Mouse (Mus musculus): Measurements from ENCODE around the gene Trpc2. TPM values are rescaled to one million over a fixed set of nuclear protein-coding genes. Genes with fewer than 3 reads are reported as not detected.

Gene Trpc2
- total and polyA plus RNA-seq, 3 experiments = 0.45 TPM; not detected in 2

GRCm38 (mm10) chr7:102078517-102078916 lies 4.4 kb upstream of the Trpc2 start:
- peaks cover 93% of the 10 kb centered on the region for H3K36me3 ChIP-seq (replicated peaks)
- H3K27me3 ChIP-seq (ENCODE audit: insufficient read depth, low read length) = no peaks in the 10 kb centered on the region
- peak; percentile 29; the same call in 1 of the 2 replicates for TF ChIP-seq CTCF (IDR thresholded peaks at IDR 0.05; ENCODE audit: low read depth, low read length)
- TF ChIP-seq POLR2AphosphoS5 (IDR thresholded peaks at IDR 0.05; ENCODE audit: insufficient replicate concordance, low read depth, low read length) = no peak
- no peak for TF ChIP-seq GATA2 (IDR thresholded peaks at IDR 0.05; ENCODE audit: borderline replicate concordance, low read depth, low read length)
- ATAC-seq (ENCODE audit: extremely low read depth, insufficient number of reproducible peaks, low FRiP score, poor library complexity, severe bottlenecking) (no peak), DNase-seq (ENCODE audit: low spot score) (no peak)
- H3K9me3 ChIP-seq (replicated peaks) = no peaks in the 10 kb centered on the region
- H3K4me3 ChIP-seq (ENCODE audit: low read depth, low read length) = no peak overlapping the region
- H3K4me1 ChIP-seq (ENCODE audit: insufficient read depth, low read depth, low read length) = peaks cover 2% of the 10 kb centered on the region; the same call in 1 of the 2 replicates

- no peak overlapping the region for H3K4me3 ChIP-seq (ENCODE audit: low read depth, low read length)
- no peak for TF ChIP-seq CTCF (IDR thresholded peaks at IDR 0.05; ENCODE audit: low read depth, low read length)
- peaks cover 96% of the 10 kb centered on the region for H3K36me3 ChIP-seq (replicated peaks)
- peaks cover 2% of the 10 kb centered on the region; the same call in 1 of the 2 replicates for H3K4me1 ChIP-seq (ENCODE audit: insufficient read depth, low read depth, low read length)
- no peaks in the 10 kb centered on the region for H3K9me3 ChIP-seq (replicated peaks)
- ATAC-seq (ENCODE audit: extremely low read depth, insufficient number of reproducible peaks, low FRiP score, poor library complexity, severe bottlenecking) (no peak), DNase-seq (ENCODE audit: low spot score) (no peak)
- H3K27me3 ChIP-seq (ENCODE audit: insufficient read depth, low read length) = no peaks in the 10 kb centered on the region
Observed at GRCm38 (mm10) chr7:102080311-102080710, 2.6 kb upstream of the Trpc2 start.

DNA sequence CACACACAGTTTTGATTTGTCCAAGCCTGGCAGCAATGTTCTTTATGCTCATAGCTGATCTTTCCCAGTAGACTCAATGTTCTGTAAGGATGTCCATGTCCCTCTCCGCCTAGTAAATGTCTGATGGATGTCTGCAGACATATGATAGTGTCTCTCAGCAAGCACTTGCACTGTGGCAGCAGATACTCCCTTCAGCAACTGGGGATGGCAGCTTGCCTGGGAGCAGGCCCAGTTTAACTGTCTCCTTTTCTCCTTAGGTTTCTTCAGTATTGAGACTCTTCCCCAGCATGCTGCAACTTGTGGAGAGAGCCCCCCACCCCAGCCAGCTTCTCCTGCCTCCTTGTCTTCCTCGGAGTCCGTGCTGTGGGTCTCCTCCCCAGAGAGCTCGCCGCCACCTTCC lies 1.1 kb upstream of the Trpc2 start:
- Histone ChIP-seq H3K9me3 (replicated peaks) (no peaks in the 10 kb centered on the region), H3K4me3 (ENCODE audit: low read depth, low read length) (no peak overlapping the region), H3K4me1 (ENCODE audit: insufficient read depth, low read depth, low read length) (peaks cover 2% of the 10 kb centered on the region; the same call in 1 of the 2 replicates), H3K36me3 (replicated peaks) (peaks cover 87% of the 10 kb centered on the region), H3K27me3 (ENCODE audit: insufficient read depth, low read length) (no peaks in the 10 kb centered on the region; the same call in 1 of the 2 replicates)
- ATAC-seq (ENCODE audit: extremely low read depth, insufficient number of reproducible peaks, low FRiP score, poor library complexity, severe bottlenecking) (no peak), DNase-seq (ENCODE audit: low spot score) (no peak)
- TF ChIP-seq GATA2 (IDR thresholded peaks at IDR 0.05; ENCODE audit: borderline replicate concordance, low read depth, low read length) (no peak), GATA1 (IDR thresholded peaks at IDR 0.05; ENCODE audit: borderline replicate concordance, low read length) (no peak), TAL1 (conservative IDR thresholded peaks at IDR 0.05; ENCODE audit: low read depth, low read length) (no peak), POLR2AphosphoS5 (IDR thresholded peaks at IDR 0.05; ENCODE audit: insufficient replicate concordance, low read depth, low read length) (no peak), CTCF (IDR thresholded peaks at IDR 0.05; ENCODE audit: low read depth, low read length) (no peak)

DNA sequence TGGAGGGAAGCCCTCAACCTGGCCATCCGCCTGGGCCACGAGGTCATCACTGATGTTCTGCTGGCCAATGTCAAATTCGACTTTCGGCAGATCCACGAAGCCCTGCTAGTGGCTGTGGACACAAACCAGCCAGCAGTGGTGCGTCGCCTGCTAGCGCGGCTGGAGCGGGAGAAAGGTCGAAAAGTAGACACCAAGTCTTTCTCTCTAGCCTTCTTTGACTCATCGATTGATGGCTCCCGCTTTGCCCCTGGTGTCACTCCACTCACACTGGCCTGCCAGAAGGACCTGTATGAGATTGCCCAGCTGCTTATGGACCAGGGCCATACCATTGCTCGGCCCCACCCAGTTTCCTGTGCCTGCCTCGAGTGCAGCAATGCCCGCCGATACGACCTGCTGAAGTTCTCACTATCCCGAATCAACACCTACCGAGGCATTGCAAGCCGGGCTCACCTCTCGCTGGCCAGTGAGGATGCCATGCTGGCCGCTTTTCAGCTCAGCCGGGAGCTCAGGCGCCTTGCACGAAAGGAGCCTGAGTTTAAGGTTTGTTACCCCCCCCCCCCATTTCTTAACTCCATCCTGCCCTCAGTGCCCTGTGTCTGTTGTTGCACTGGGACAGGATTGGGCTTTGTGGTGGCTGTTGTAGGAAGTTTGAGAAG lies 1.3 kb downstream of the Trpc2 start:
- H3K36me3 ChIP-seq (replicated peaks) = peaks cover 63% of the 10 kb centered on the region
- H3K4me1 ChIP-seq (ENCODE audit: insufficient read depth, low read depth, low read length) = no peaks in the 10 kb centered on the region
- TF ChIP-seq POLR2AphosphoS5 (IDR thresholded peaks at IDR 0.05; ENCODE audit: insufficient replicate concordance, low read depth, low read length) (no peak), GATA2 (IDR thresholded peaks at IDR 0.05; ENCODE audit: borderline replicate concordance, low read depth, low read length) (no peak), CTCF (IDR thresholded peaks at IDR 0.05; ENCODE audit: low read depth, low read length) (no peak), TAL1 (conservative IDR thresholded peaks at IDR 0.05; ENCODE audit: low read depth, low read length) (no peak), GATA1 (IDR thresholded peaks at IDR 0.05; ENCODE audit: borderline replicate concordance, low read length) (no peak)
- H3K4me3 ChIP-seq (ENCODE audit: low read depth, low read length) = no peak overlapping the region
- H3K27me3 ChIP-seq (ENCODE audit: insufficient read depth, low read length) = peaks cover 3% of the 10 kb centered on the region; the same call in 1 of the 2 replicates
- H3K9me3 ChIP-seq (replicated peaks) = no peaks in the 10 kb centered on the region
- DNase-seq (ENCODE audit: low spot score) = no peak
- no peak for ATAC-seq (ENCODE audit: extremely low read depth, insufficient number of reproducible peaks, low FRiP score, poor library complexity, severe bottlenecking)

DNA sequence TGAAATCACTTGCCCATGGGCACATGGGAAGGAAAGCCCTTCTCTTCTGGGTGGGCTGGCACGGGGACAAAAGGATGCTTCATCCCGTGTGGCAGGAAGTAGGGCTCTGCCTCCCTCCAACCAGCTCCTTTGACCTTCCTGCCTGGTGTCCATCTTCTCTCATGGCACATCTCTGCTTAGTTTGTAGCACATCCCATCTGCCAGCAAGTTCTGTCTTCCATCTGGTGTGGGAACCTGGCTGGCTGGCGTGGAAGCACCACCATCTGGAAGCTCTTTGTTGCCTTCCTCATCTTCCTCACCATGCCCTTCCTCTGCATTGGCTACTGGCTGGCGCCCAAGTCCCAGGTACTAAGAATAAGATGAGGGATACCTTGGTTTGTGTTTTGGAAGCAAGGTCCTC lies 4.4 kb downstream of the Trpc2 start:
- ATAC-seq (ENCODE audit: extremely low read depth, insufficient number of reproducible peaks, low FRiP score, poor library complexity, severe bottlenecking) = no peak
- Histone ChIP-seq H3K4me3 (ENCODE audit: low read depth, low read length) (no peak overlapping the region), H3K9me3 (replicated peaks) (no peaks in the 10 kb centered on the region), H3K27me3 (ENCODE audit: insufficient read depth, low read length) (peaks cover 14% of the 10 kb centered on the region), H3K36me3 (replicated peaks) (peaks cover 33% of the 10 kb centered on the region), H3K4me1 (ENCODE audit: insufficient read depth, low read depth, low read length) (no peaks in the 10 kb centered on the region)
- no peak for DNase-seq (ENCODE audit: low spot score)
- TF ChIP-seq CTCF (IDR thresholded peaks at IDR 0.05; ENCODE audit: low read depth, low read length) = no peak
- TF ChIP-seq GATA1 (IDR thresholded peaks at IDR 0.05; ENCODE audit: borderline replicate concordance, low read length) = no peak
- TF ChIP-seq POLR2AphosphoS5 (IDR thresholded peaks at IDR 0.05; ENCODE audit: insufficient replicate concordance, low read depth, low read length) = no peak
- TF ChIP-seq GATA2 (IDR thresholded peaks at IDR 0.05; ENCODE audit: borderline replicate concordance, low read depth, low read length) = no peak
- TF ChIP-seq TAL1 (conservative IDR thresholded peaks at IDR 0.05; ENCODE audit: low read depth, low read length) = no peak

DNA sequence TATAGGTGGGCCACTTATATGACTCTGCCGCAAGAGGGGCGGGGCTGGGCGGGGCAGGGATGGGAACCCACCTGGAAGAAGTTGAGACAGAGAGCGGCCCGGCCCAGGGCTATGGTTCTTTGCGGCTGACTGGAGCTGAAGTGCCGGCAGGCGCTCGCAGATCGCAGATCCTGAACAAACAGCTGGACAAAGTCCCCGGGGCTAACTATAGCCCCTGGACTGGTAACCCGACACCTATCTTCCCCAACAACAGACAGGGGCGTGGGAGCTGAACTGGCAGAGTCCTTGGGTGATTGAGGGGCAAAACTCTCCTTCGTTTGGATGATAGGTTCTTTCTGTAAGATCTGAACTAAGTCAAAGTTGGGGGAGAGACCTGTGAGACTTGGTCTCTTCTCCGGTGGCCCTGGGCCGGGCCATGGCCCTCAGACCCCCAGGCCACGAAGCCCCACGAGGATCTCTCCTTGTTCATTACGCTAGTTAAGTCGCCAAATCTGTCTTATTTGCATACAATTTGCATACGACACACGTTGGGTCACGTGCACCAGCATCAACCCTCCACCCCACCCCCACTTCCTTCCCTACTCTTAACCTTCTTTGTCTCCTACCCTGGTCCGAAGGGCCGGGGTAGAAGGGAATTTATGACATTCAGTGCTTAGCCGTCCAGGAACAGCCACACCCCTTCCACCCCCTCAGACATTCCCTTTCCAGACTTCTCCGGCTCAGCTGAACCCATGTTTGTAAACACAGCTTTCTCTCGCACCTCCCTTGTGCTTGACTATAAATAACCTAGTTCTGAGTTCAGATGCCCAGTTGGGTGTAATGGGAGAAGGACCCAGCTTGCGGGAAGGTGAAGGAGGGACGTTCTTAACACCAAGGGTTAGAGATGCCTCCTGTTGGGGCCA lies 17.1 kb downstream of the Trpc2 start:
- ATAC-seq (ENCODE audit: extremely low read depth, insufficient number of reproducible peaks, low FRiP score, poor library complexity, severe bottlenecking) = no peak
- H3K27me3 ChIP-seq (ENCODE audit: insufficient read depth, low read length) = peaks cover 72% of the 10 kb centered on the region
- TF ChIP-seq CTCF (IDR thresholded peaks at IDR 0.05; ENCODE audit: low read depth, low read length) = no peak
- no peak for TF ChIP-seq TAL1 (conservative IDR thresholded peaks at IDR 0.05; ENCODE audit: low read depth, low read length)
- H3K4me1 ChIP-seq (ENCODE audit: insufficient read depth, low read depth, low read length) = peaks cover 26% of the 10 kb centered on the region
- H3K9me3 ChIP-seq (replicated peaks) = no peaks in the 10 kb centered on the region
- no peaks in the 10 kb centered on the region for H3K36me3 ChIP-seq (replicated peaks)
- DNase-seq (ENCODE audit: low spot score) = no peak
- no peak overlapping the region for H3K4me3 ChIP-seq (ENCODE audit: low read depth, low read length)

All from G1E (cell line).